Mouse (Mus musculus): ENCODE measurements around the gene Zfand3. TPM values are rescaled to one million over a fixed set of nuclear protein-coding genes. Genes with fewer than 3 reads are reported as not detected.

Gene Zfand3
- total RNA-seq, 2 experiments from 2014 or later: 137 to 138 TPM

DNA sequence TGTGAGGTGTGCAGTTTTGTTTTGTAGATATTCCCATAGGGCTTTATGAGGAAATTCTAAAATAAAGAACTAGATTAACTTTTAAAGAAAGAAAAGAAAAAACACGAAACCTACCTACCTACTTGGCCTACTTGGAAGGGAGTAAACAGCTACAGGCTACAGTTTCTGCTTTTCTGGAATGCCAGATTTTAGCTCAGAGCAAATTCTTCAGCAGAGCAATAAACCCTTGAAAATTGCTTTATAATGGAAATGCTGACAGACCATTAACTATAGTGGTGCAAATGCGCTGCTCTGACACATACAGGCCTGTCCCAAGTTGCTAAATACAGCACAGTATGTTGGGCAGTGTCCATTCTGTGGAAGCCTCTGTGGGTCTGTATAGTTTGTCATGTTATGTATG lies 40.6 kb downstream of the Zfand3 start:
- no peak for DNase-seq
- intact Hi-C loops (cut with DNase I): no loop called here

DNA sequence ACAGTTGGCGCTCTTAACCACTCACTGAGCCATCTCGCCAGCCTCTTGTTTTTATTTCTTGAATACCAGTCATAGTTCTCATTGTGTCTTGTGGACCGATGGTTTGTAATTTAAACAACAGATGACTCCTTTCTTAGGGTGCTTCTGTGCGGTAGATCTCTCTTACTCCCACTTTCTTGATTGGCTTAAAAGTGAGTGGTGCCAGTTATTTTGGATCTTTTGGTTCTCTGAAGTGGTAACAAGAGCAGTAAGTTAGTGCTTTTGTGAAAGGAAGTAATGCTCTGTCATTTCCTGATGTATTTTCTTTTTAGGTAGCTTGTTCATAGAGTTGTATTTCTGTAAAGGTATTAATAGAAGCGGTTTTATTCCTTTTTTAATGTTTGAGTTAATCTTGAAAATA lies 42.1 kb downstream of the Zfand3 start:
- intact Hi-C loops (cut with DNase I): no loop called here
- no peak for DNase-seq

DNA sequence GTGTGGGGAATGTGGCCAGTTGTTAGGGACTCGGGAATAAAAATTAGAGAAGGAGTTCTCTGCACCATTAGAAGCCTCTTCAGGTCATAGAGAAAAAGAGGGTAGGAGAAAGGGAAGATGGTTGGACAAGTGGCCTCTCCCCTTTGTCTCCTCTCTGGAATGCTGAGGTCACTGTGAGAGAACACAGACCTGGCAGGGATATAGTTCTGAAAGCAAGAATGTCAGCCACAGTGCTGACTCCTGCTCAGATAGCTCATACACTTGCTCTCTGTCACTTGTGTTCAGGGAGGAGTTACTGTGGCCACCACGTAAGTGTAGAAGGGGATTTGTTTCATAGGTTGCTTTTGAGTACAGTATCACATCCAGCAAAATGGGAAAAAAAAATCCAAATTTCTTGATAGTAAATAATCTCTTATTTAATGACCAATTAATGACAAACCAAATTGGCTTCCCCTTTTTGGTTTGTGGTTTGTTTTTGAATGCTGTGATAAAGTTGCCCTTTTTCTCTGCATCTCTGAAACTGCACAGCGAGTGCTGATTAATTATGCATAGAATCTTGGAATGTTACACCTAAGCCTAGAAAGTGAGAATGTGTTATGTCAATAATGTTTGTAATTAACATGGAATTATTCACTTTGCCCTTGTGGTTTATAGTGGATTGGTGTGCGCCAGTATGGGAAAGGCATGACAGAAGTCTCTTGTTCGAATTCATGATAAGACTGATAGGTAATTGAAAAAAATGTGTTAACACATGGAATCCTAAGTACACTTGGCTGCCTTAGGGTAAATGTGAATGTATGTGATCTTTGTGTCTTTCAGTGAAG lies 47.2 kb downstream of the Zfand3 start:
- peak; percentile 35 to 39 for DNase-seq
- intact Hi-C loops (cut with DNase I): no loop called here

DNA sequence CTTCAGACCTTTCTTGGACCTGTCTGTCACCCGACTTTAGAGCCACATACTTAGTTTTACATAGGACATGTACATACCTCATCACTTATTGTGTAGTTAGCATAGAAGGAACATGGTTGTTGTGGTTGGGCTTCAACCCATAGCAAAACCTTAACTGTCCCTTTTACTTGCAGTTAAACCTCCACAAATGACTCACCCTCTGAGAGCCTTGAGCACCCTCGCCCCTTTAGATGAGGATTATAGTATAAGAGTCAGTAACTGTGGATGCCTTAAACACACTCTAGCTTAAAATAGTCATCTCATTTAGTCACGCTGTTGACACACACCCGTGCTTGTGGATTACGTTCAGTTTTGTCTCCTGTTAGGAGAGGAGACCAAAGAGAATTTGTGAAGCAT lies 47.8 kb downstream of the Zfand3 start:
- intact Hi-C loops (cut with DNase I): no loop called here
- no peak for DNase-seq

DNA sequence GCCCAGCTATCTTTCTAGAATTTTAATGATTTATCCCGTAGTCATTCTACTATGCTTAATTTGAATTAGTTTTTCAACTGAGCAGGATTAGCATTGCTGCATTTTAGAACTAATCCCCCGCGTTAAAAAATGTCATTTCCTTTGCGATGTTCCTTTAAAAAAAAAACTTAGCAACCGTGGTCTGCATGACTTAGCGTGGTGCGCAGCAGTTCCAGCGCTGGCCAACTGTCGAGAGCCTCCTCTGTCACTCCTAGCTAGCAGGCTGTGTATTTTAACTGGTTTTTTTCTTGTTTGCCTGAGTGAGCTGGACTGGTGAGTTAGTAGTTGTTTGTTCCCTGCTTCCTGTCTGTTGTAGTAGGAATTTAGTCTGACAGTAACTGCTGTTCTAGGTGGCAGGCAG lies 48.9 kb downstream of the Zfand3 start:
- intact Hi-C loops (cut with DNase I): no loop called here
- peak; percentile 43 to 50 for DNase-seq

DNA sequence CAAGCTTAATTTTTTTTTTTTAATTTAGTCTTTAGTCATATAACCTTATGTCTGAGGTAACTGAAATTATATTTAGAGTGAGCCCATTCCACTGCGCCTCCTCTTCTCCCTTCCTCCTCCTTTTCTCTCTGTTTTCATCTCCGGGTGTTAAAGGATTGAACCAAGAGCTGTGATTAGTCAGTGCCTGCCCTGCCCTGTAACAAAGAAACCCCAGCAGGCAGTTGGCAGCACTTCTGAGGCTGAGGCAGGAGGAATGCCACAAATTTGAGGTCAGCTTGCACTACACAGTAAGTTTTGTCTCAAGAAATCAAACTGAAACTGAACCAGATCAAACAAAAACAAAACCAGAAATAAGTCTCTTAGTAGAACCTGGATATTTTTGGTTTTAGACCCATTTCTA lies 49.3 kb downstream of the Zfand3 start:
- intact Hi-C loops (cut with DNase I): no loop called here
- DNase-seq: no peak

DNA sequence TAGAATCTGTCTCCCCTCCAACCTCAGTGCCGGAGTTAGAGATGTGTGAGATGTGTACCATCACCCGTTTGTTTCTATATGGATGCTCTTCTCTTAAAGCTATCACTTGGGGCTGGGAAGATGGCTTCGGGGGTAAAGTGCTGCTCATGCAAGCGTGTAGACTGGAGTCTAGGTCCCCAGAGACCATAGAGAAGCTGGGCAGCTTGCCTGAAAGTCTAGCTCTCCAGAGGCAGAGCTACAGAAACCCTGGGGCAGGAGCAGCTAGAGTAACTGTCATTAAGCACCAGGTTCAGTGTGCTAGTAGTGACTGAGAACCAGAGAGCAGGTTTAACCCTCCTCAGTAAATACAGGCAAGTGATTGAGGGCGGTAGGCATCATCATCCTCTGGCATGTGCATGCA lies 51.7 kb downstream of the Zfand3 start:
- DNase-seq: peak; percentile 42 to 44
- intact Hi-C loops (cut with DNase I): no loop called here

DNA sequence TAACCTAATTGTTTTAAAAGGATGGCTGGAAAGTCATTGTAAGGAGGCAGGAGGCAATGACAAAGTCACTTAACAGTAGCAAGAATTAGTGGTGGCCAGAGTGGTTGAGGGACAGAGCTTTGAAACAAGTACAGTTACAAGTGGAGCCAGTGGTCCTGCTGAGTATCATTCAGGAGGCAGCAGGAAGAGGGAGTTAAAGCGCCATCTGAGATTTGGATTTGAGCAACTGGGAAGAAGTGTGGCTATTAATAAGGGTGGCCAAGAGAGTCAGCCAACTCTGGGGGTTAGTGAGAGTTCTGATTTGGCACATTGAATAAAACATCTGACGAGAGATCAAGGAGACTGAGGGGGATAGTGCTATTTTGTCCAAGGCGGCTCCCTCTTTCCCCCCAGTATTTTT lies 54.1 kb downstream of the Zfand3 start:
- intact Hi-C loops (cut with DNase I): no loop called here
- DNase-seq: peak; percentile 43

DNA sequence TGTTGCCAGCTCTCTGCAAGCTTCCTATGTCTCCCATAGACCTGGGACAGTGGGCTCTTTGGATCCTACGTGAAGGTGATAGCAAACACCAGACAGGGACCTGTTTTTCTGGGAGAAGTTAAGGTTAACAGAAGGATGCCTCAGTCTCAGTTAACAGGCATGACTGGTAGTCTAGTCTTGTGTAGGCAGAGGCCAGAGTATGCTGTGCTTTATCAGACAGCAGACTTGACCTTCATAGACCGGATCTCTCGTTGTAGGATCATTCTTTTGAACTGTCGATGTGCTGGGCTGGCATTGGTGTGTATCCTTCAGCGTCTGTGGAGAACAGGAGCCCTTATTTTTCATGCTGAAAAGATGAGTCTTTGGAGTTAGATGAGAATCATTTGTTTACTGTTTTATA lies 54.5 kb downstream of the Zfand3 start:
- intact Hi-C loops (cut with DNase I): no loop called here
- no peak for DNase-seq

DNA sequence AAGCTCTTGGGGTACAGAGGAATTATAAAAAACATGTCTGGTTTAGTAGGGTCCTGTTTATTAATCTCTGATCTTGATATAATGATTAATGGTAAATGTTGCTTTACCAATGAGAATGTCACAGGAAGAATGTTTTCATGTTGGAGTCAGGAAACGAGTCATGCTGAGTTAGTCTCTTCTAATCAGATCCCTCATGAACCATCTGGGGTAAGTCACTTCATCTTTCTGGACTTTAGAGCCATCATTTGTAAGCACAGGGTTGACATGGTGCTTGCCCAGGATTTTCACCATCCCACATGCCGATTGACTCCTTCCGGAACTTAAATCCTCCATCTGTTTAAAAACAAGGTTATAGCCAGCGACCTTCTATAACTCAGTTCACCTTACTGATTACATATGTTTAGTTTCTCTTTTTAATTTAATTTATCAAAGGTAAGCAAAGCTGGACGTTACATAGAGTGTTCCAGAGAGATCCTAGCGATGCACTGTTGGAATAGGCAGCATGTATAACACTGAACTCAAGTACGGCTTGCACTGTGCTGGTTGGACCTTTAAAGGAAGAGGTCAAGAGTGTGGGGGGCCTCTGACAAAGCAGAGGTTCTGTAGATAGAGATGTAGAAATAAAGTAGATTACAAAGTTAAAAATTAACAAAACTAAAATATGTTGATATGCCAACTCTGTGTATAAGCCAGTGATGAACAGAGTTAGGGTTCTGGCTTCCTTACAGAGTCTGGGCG lies 56.7 kb downstream of the Zfand3 start:
- no peak for DNase-seq
- intact Hi-C loops (cut with DNase I): no loop called here

DNA sequence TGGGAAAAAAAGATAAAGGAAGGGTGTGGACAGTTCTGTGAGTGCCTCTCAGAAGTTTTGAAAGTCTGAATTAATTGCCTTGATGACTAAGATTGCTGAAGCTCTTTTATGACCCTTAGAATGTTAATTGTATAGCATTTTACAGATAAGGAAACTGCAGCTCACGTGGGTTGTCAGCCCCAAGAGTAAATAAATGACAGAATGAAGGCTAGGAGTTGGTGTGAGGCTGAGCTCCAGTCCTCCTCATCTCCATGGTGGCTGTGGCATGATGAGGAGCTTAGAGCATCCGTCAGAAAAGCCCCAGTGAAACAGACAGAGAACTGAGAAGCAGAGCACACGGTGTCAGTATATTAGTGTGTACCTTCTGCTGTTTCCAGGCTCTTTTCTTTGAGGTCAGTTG lies 59.3 kb downstream of the Zfand3 start:
- DNase-seq: no peak
- intact Hi-C loops (cut with DNase I): no loop called here

DNA sequence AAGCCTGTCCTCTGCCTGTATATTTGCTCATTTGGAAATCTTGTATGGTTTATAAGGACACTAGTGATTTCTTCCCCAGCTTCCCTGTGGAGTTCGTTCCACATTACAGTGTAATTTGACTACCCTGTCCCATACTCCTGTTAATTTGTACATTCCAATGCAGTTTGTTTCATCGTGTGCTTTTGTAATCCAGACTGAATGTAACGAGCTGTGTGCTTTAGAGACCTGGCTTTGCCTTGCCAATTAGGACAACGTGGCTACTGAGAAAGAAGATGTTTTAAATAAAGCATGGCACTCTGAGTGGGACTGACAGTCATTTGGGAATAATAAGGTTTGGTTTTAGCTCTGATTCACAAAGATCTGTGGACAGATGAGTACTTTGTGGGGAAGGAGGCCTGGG lies 60.2 kb downstream of the Zfand3 start:
- intact Hi-C loops (cut with DNase I): no loop called here
- DNase-seq: no peak

DNA sequence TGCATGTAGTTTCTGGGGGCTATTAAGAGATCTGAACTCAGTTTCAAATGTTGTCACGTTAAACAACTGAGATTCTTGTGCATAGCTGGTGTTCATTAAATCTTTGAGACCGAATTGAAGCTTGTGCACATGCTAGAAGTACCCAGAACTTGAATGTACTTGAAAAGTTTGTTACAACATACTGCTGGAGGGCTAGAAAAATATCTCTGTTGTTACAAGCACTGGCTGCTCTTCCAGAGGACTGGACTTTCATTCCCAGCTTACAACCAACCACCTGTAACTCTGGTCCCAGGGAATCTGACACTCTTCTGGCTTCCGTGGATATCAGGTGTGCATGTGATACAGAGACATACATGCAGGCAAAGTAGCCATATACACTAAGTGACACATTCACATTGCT lies 65.2 kb downstream of the Zfand3 start:
- DNase-seq: no peak
- intact Hi-C loops (cut with DNase I): no loop called here

DNA sequence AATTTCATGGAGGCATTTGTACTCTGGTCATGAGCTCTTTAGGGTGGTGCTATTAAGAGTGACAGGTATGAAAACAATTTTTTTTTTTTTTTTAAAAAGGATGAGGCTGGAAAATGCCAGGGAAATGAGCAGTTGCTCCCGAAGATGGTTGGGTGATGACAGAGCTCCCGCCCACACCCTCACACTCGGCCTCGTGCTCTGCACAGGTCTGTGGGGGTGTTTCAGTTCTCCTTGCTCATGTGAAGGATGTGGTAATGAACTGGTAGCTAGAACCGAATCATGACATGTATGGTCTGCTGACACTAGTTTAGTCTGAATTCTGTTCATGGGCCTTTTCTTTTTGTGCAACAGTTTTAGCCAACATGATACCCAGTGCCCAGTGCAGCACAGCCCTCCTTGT lies 66.1 kb downstream of the Zfand3 start:
- DNase-seq: no peak
- intact Hi-C loops (cut with DNase I): no loop called here

DNA sequence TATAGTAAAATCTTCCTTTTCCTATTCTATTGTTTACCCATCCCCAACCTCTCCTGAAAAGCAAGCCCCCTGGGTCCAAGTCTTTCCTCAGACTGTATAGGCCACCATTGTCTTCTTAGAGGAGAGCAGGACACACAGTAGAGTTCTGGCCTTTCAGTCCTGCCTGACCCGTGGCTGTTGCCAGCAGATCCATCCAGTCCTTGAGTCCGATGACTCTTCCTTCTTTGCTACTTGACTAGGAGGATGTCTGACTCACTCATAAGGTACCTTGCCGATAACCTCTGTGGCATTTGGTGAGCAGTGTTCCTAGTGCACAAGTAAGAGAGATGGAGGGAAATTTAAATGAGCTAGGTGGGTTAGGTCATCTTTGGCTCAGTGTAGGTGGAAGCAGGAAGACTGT lies 68.1 kb downstream of the Zfand3 start:
- intact Hi-C loops (cut with DNase I): no loop called here
- no peak for DNase-seq

DNA sequence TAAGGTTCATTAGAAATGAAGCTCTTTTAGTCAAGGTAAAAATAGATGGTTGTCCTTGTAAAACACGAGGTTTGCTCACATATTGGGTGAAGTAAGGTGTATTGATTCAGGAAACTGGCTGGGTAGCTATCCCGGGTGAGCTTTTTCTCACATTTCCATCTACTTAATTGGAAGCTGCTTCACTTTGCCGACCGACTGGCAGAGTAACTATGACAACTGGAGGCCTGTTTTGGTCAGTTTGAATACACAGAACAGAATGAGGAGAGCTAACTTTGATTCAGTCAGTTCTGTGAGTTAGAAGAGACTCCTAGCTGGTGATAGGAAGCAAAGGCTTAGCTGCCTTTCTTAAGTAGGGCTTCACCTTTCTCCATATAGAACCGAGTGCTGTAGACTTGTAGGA lies 71.4 kb downstream of the Zfand3 start:
- DNase-seq: no peak
- intact Hi-C loops (cut with DNase I): no loop called here

DNA sequence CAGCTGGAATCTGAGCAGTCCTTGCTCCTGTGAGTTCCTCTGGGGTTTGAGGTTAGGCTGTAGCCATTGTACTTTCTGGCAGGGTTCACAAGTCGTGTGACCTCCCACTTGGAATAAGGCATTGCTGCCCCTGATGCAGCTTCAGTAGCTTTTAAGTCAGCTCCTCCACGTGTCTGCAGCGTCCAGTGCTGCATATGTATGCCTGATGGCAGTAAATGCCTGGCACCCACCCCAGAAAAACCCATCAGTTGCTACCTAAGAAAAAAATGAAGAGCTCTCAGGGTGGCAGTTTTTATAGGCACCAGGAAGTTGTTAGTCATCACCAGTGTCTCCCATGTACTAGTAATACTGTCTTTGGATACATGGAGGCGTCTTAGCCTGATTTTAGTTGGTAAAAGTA lies 79.5 kb downstream of the Zfand3 start:
- intact Hi-C loops (cut with DNase I): no loop called here
- peak in 1 of 2 experiments; percentile 37 for DNase-seq

DNA sequence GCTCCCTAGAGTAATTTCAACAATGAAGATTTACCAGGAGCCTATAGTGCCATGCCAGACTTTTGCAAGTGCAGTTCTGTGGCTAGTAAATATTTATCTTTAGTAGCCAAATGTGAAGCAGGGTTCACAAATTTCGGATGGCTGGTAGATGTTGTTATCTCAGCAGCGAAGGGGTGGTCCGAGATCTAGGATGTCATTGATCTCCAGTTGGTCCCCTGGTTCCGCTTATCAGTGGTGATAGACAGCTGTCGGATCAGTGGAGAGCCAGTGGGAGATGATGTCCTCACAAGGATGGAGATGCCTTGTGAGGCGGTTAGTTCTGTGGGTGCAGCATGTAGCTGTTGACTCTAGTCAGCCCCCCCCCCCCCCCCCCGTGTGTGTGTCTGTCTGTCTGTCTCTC lies 82.2 kb downstream of the Zfand3 start:
- DNase-seq: no peak

DNA sequence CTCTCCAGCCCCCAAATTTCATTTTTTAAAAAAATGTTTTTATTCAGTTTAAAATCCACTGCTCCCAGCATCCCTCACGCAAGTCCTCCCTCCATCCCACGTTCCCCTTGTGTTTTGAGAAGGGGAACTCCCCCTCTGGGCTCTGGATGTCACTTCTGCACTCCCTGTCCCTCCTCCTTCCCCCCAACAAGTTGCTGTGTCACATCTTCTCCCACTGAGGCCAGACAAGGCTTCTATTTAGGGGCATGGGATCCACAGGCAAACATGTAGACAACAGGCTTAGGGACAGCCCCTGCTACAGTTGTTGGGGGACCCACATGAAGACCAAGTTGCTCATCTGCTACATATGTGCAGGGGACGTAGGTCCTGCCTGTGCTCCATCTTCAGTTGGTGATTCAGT lies 83.9 kb downstream of the Zfand3 start:
- no peak for DNase-seq
- intact Hi-C loops (cut with DNase I): no loop called here

More for the DNA sequence above, 82.2 kb downstream of the Zfand3 start:
- intact Hi-C loops (cut with DNase I): no loop called here

DNA sequence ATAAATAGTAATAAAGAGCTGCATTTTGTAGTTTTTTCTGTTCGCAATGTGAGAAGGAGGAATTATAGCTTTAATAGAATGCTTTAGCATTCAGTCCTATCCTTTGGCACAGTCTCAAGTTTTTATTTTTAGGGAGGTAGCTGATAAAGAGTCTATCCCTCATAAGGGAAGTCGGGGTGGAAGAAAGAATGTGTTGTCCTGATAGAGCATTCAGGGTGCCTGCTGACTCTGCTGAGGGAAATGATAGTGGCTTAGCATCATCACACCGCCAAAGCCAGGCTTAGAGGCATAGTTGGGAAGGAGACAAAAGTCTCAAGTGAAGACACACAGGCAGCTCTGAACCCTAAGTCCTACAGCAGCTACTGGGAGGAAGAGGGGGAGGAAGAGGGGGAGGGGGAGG lies 85.9 kb downstream of the Zfand3 start:
- DNase-seq: peak; percentile 27 to 35
- intact Hi-C loops (cut with DNase I): no loop called here

DNA sequence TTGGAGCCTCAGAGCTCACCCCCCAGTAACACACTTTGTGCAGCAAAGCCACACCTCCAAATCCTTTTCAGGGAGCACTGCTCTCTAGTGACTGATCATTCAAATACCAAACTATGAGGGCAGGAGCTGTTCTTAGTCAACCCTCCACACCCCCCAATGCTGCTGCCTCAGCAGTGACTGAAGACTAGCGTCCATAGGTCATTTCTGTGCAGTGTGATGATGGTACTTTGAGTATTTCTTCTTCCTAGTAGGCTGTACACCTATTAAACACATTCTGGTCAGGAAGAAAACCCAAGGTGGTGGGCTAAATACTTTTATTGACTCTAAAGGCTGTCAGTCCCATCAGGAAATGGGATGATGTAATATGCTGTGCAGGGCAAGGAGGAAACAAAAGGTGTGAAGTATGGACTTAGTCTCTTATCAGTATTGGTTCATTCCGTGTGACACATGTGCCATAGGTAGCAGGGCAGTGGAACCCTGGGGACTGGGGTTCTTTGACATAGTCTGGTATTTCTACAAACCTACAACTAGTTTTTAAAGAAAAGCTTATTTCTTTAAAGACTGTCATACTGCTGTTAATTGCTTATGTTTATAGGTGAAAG lies 88.7 kb downstream of the Zfand3 start:
- intact Hi-C loops (cut with DNase I): no loop called here
- no peak for DNase-seq

DNA sequence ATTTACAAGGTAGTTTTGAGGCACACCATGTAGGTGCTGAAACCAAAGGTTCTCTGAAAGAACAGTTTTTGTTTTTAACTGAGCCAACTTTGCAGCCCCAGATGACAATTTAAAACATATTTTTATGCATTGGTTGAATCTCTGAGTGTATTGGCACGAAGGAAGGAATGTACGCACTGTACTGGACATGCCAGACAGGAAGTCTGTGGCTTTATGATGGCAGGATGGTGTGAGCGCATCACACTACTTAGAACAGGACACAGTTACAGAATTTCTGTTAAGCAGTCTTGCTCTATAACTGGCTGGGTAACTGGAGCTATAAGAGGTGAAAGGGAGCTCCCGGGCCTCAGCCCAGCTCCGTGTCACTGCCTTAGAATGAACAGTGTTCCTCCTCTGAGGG lies 92.6 kb downstream of the Zfand3 start:
- no peak for DNase-seq
- intact Hi-C loops (cut with DNase I): no loop called here

Data from heart, postnatal 10 days (tissue).